Mouse (Mus musculus): ENCODE data around the gene Sertad3. TPM values are rescaled to one million over a fixed set of nuclear protein-coding genes. Genes with fewer than 3 reads are reported as not detected.

The Sertad3 gene
- polyA plus RNA-seq, 2 experiments, result 32.1 to 32.4 TPM

GRCm38 (mm10) chr7:27486770-27487697, 13.5 kb downstream of the Sertad3 start, which contains the start of gene Sertad1:
Gene Sertad1 (plus strand): TSS chr7:27486910.
- peak within 1 kb of the TSS; percentile 83 for H3K4me3 ChIP-seq (replicated peaks; ENCODE audit: low read length)
- peak within 1 kb of the TSS; percentile 88 for H3K4me2 ChIP-seq (replicated peaks; ENCODE audit: low read depth, low read length, severe bottlenecking)
- H3K4me1 ChIP-seq (ENCODE audit: control insufficient read depth, insufficient read depth, low read length), result peaks cover 23% of the 10 kb centered on the region
- H3K27ac ChIP-seq (replicated peaks; ENCODE audit: low read depth, low read length), result peak within 1 kb of the TSS; percentile 97
- peaks cover 11% of the 10 kb centered on the region for H3K36me3 ChIP-seq (ENCODE audit: control insufficient read depth, insufficient read depth, low read length)
- WGBS, result under 1% methylated on average over 46 of the region's 80 CpGs
- TF ChIP-seq POLR2A (IDR thresholded peaks at IDR 0.05; ENCODE audit: borderline replicate concordance, extremely low read depth, insufficient read depth, insufficient read length), result peak; percentile 98; the same call in 1 of the 2 replicates
- no peaks in the 10 kb centered on the region for H3K27me3 ChIP-seq (ENCODE audit: control insufficient read depth, insufficient read depth, low read length)
- peak within 1 kb of the TSS; percentile 87 for H3K9ac ChIP-seq (ENCODE audit: low read depth, low read length, severe bottlenecking)
- peak; percentile 96 for ATAC-seq (ENCODE audit: low FRiP score, low read depth)
- no peaks in the 10 kb centered on the region for H3K9me3 ChIP-seq (ENCODE audit: control insufficient read depth, low read length)
- peak; percentile 100 for DNase-seq (ENCODE audit: low spot score)

GRCm38 (mm10) chr7:27487740-27488268, 14.2 kb downstream of the Sertad3 start:
- Histone ChIP-seq H3K4me3 (replicated peaks; ENCODE audit: low read length) (peak overlapping the region; percentile 83), H3K4me1 (ENCODE audit: control insufficient read depth, insufficient read depth, low read length) (peaks cover 22% of the 10 kb centered on the region), H3K27ac (replicated peaks; ENCODE audit: low read depth, low read length) (peak overlapping the region; percentile 97), H3K4me2 (replicated peaks; ENCODE audit: low read depth, low read length, severe bottlenecking) (peak overlapping the region; percentile 88), H3K36me3 (ENCODE audit: control insufficient read depth, insufficient read depth, low read length) (peaks cover 11% of the 10 kb centered on the region), H3K27me3 (ENCODE audit: control insufficient read depth, insufficient read depth, low read length) (no peaks in the 10 kb centered on the region), H3K9me3 (ENCODE audit: control insufficient read depth, low read length) (no peaks in the 10 kb centered on the region), H3K9ac (ENCODE audit: low read depth, low read length, severe bottlenecking) (peak overlapping the region; percentile 87)
- no peak for TF ChIP-seq POLR2A (IDR thresholded peaks at IDR 0.05; ENCODE audit: borderline replicate concordance, extremely low read depth, insufficient read depth, insufficient read length)
- ATAC-seq (ENCODE audit: low FRiP score, low read depth) (no peak), DNase-seq (ENCODE audit: low spot score) (peak; percentile 31)
- 1% methylated on average over 13 of the region's 13 CpGs for WGBS

- no peaks in the 10 kb centered on the region for H3K27me3 ChIP-seq (ENCODE audit: control insufficient read depth, insufficient read depth, low read length)
- peaks cover 22% of the 10 kb centered on the region for H3K4me1 ChIP-seq (ENCODE audit: control insufficient read depth, insufficient read depth, low read length)
- WGBS, result 90% methylated on average over 23 of the region's 25 CpGs
- no peak for TF ChIP-seq POLR2A (IDR thresholded peaks at IDR 0.05; ENCODE audit: borderline replicate concordance, extremely low read depth, insufficient read depth, insufficient read length)
- peaks cover 11% of the 10 kb centered on the region for H3K36me3 ChIP-seq (ENCODE audit: control insufficient read depth, insufficient read depth, low read length)
- no peak for ATAC-seq (ENCODE audit: low FRiP score, low read depth)
- no peak overlapping the region for H3K4me2 ChIP-seq (replicated peaks; ENCODE audit: low read depth, low read length, severe bottlenecking)
- DNase-seq (ENCODE audit: low spot score), result no peak
- no peak overlapping the region for H3K27ac ChIP-seq (replicated peaks; ENCODE audit: low read depth, low read length)
- H3K4me3 ChIP-seq (replicated peaks; ENCODE audit: low read length), result no peak overlapping the region
- H3K9me3 ChIP-seq (ENCODE audit: control insufficient read depth, low read length), result no peaks in the 10 kb centered on the region
- H3K9ac ChIP-seq (ENCODE audit: low read depth, low read length, severe bottlenecking), result no peak overlapping the region
Observed at GRCm38 (mm10) chr7:27489270-27489869, 15.8 kb downstream of the Sertad3 start.

GRCm38 (mm10) chr7:27490227-27490542, 16.6 kb downstream of the Sertad3 start:
- 23% methylated on average over 4 of the region's 4 CpGs for WGBS
- Histone ChIP-seq H3K36me3 (ENCODE audit: control insufficient read depth, insufficient read depth, low read length) (peaks cover 11% of the 10 kb centered on the region), H3K9ac (ENCODE audit: low read depth, low read length, severe bottlenecking) (peak overlapping the region; percentile 51; the same call in 1 of the 2 replicates), H3K4me1 (ENCODE audit: control insufficient read depth, insufficient read depth, low read length) (peaks cover 22% of the 10 kb centered on the region), H3K4me2 (replicated peaks; ENCODE audit: low read depth, low read length, severe bottlenecking) (peak overlapping the region; percentile 57), H3K27ac (replicated peaks; ENCODE audit: low read depth, low read length) (peak overlapping the region; percentile 85), H3K4me3 (replicated peaks; ENCODE audit: low read length) (peak overlapping the region; percentile 36), H3K9me3 (ENCODE audit: control insufficient read depth, low read length) (no peaks in the 10 kb centered on the region), H3K27me3 (ENCODE audit: control insufficient read depth, insufficient read depth, low read length) (no peaks in the 10 kb centered on the region)
- ATAC-seq (ENCODE audit: low FRiP score, low read depth) (no peak), DNase-seq (ENCODE audit: low spot score) (no peak)
- TF ChIP-seq POLR2A (IDR thresholded peaks at IDR 0.05; ENCODE audit: borderline replicate concordance, extremely low read depth, insufficient read depth, insufficient read length), result no peak
